Mouse (Mus musculus) stomach, embryonic 14.5 days (tissue): ENCODE measurements around the gene Gipc2. TPM values are rescaled to one million over a fixed set of nuclear protein-coding genes. Genes with fewer than 3 reads are reported as not detected.

Source experiments
- ATAC-seq: fragments of 200-750 bp; cut with Nextera tagmentation; 2 replicates; pipeline ENCODE4 v1.8.0; 2017; ENCODE audit warnings: low read depth, moderate TSS enrichment; ENCODE audit not compliant: insufficient number of reproducible peaks, insufficient read depth, low FRiP score
- H3K27ac ChIP-seq: fragments of 300-500 bp; sonication (generic); 2 replicates; pipeline ENCODE4 v1.5.1; 2014; ENCODE audit warnings: mild to moderate bottlenecking, low read length, moderate library complexity, mixed read lengths
- H3K27me3 ChIP-seq: fragments of 300-500 bp; sonication (generic); 2 replicates; pipeline ENCODE4 v1.6.1; 2014; ENCODE audit warnings: low read length, control low read depth, mixed read lengths; ENCODE audit not compliant: control insufficient read depth, insufficient read depth
- H3K36me3 ChIP-seq: fragments of 300-500 bp; sonication (generic); 2 replicates; pipeline ENCODE4 v1.6.1; 2014; ENCODE audit warnings: mild to moderate bottlenecking, control low read depth, low read length, moderate library complexity, mixed read lengths; ENCODE audit not compliant: control insufficient read depth, insufficient read depth
- H3K4me1 ChIP-seq: fragments of 300-500 bp; sonication (generic); 2 replicates; pipeline ENCODE4 v1.6.1; 2014; ENCODE audit warnings: low read length, control low read depth, mixed read lengths; ENCODE audit not compliant: control insufficient read depth, insufficient read depth
- H3K4me2 ChIP-seq: fragments of 300-500 bp; sonication (generic); replicated peaks from 2 replicates; pipeline ENCODE4 v1.6.1; 2014; ENCODE audit warnings: low read depth, low read length, control low read depth
- H3K4me3 ChIP-seq: fragments of 300-500 bp; sonication (generic); 2 replicates; pipeline ENCODE4 v1.5.1; 2014; ENCODE audit warnings: low read depth, low read length, control low read depth
- H3K9ac ChIP-seq: fragments of 300-500 bp; sonication (generic); replicated peaks from 2 replicates; pipeline ENCODE4 v1.6.1; 2014; ENCODE audit warnings: low read depth, mild to moderate bottlenecking, control low read depth, low read length, moderate library complexity, mixed read lengths
- H3K9me3 ChIP-seq: fragments of 300-500 bp; sonication (generic); 2 replicates; pipeline ENCODE4 v1.6.1; 2016; ENCODE audit warnings: low read depth, low read length, control low read depth; ENCODE audit not compliant: control insufficient read depth
- WGBS: fragments of 180-500 bp; shearing (Covaris S2); extraction: QIAGEN DNeasy Blood & Tissue Kit; methylation state at CpG from one replicate; pipeline ENCODE4 v1.1.7; 2014; 5-methylcytosine and 5-hydroxymethylcytosine counted together
- polyA plus RNA-seq: library from polyadenylated mRNA; unstranded; fragments of >200 nt; fragmentation: Nextera tagmentation; extraction: Ambion mirVana; gene quantifications from 2 replicates; pipeline ENCODE4 v1.2.1, GENCODE M21; 2014

Gipc2 gene
- 43.8 and 51.8 TPM in 2 replicates for polyA plus RNA-seq

- Histone ChIP-seq H3K4me3 (peak within 1 kb of the TSS; percentile 47), H3K9ac (peak within 1 kb of the TSS; percentile 28; the same call in 1 of the 2 replicates), H3K4me1 (0 out of 2 replicates have a peak, but pooled peaks cover 7% of the 10 kb centered on the region), H3K27ac (peak within 1 kb of the TSS; percentile 29; the same call in 1 of the 2 replicates), H3K4me2 (peak within 1 kb of the TSS; percentile 97), H3K36me3 (no peaks in the 10 kb centered on the region), H3K9me3 (no peaks in the 10 kb centered on the region), H3K27me3 (no peaks in the 10 kb centered on the region)
- 19% methylated on average over 10 of the region's 10 CpGs for WGBS
- ATAC-seq, result peak; percentile 21; the same call in 1 of the 2 replicates
These were observed at the start of gene Gipc2 for GRCm38 (mm10) chr3:152166099-152166423. Gene Gipc2 (minus strand): TSS chr3:152166230.

- WGBS, result 44% methylated on average over 3 of the region's 3 CpGs
- Histone ChIP-seq H3K9ac (no peak overlapping the region; the same call in 1 of the 2 replicates), H3K9me3 (no peaks in the 10 kb centered on the region), H3K4me2 (peak overlapping the region; percentile 92), H3K27ac (no peak overlapping the region), H3K4me3 (no peak overlapping the region), H3K4me1 (peaks cover 14% of the 10 kb centered on the region), H3K36me3 (peaks cover 25% of the 10 kb centered on the region), H3K27me3 (no peaks in the 10 kb centered on the region)
- ATAC-seq, result no peak
These were observed 47.4 kb upstream of the Gipc2 start for GRCm38 (mm10) chr3:152213416-152213815.

GRCm38 (mm10) chr3:152211731-152212279, 45.8 kb upstream of the Gipc2 start:
- peak overlapping the region; percentile 99 for H3K9ac ChIP-seq
- H3K4me1 ChIP-seq, result peaks cover 14% of the 10 kb centered on the region
- WGBS, result 4% methylated on average over 7 of the region's 7 CpGs
- no peak for ATAC-seq
- no peaks in the 10 kb centered on the region for H3K9me3 ChIP-seq
- H3K4me3 ChIP-seq, result peak overlapping the region; percentile 88
- H3K36me3 ChIP-seq, result peaks cover 9% of the 10 kb centered on the region
- H3K27me3 ChIP-seq, result no peaks in the 10 kb centered on the region
- peak overlapping the region; percentile 92 for H3K4me2 ChIP-seq
- no peak overlapping the region for H3K27ac ChIP-seq

GRCm38 (mm10) chr3:152210728-152211391, 44.8 kb upstream of the Gipc2 start:
- H3K4me3 ChIP-seq, result peak overlapping the region; percentile 88
- H3K4me2 ChIP-seq, result peak overlapping the region; percentile 92
- ATAC-seq, result peak; percentile 50
- peak overlapping the region; percentile 100 for H3K27ac ChIP-seq
- WGBS, result 0% methylated on average over 40 of the region's 68 CpGs
- H3K36me3 ChIP-seq, result 0 out of 2 replicates have a peak, but pooled peaks cover 3% of the 10 kb centered on the region
- H3K9me3 ChIP-seq, result no peaks in the 10 kb centered on the region
- H3K4me1 ChIP-seq, result peaks cover 14% of the 10 kb centered on the region
- peak overlapping the region; percentile 99 for H3K9ac ChIP-seq
- no peaks in the 10 kb centered on the region for H3K27me3 ChIP-seq

- WGBS, result under 1% methylated on average over 84 of the region's 85 CpGs
- Histone ChIP-seq H3K4me1 (peaks cover 14% of the 10 kb centered on the region), H3K27ac (peak within 1 kb of the TSS; percentile 100), H3K9ac (peak within 1 kb of the TSS; percentile 99), H3K27me3 (no peaks in the 10 kb centered on the region), H3K4me3 (peak within 1 kb of the TSS; percentile 88), H3K4me2 (peak within 1 kb of the TSS; percentile 92), H3K9me3 (no peaks in the 10 kb centered on the region), H3K36me3 (0 out of 2 replicates have a peak, but pooled peaks cover 1% of the 10 kb centered on the region)
- peak; percentile 96 for ATAC-seq
These were observed 44.1 kb upstream of the Gipc2 start, which contains the start of the genes Dnajb4 and Fubp1 for GRCm38 (mm10) chr3:152209967-152210634. Gene Dnajb4 (minus strand): TSS chr3:152210302. Gene Fubp1 (plus strand): TSS chr3:152210422.

GRCm38 (mm10) chr3:152209177-152209966, 43.3 kb upstream of the Gipc2 start:
- ATAC-seq, result peak; percentile 3
- Histone ChIP-seq H3K27me3 (no peaks in the 10 kb centered on the region), H3K4me2 (peak overlapping the region; percentile 67), H3K9me3 (no peaks in the 10 kb centered on the region), H3K27ac (peak overlapping the region; percentile 100), H3K4me3 (peak overlapping the region; percentile 88), H3K36me3 (no peaks in the 10 kb centered on the region), H3K9ac (peak overlapping the region; percentile 99), H3K4me1 (peaks cover 14% of the 10 kb centered on the region)
- 3% methylated on average over 25 of the region's 25 CpGs for WGBS

GRCm38 (mm10) chr3:152208096-152208885, 42.3 kb upstream of the Gipc2 start:
- no peaks in the 10 kb centered on the region for H3K36me3 ChIP-seq
- no peaks in the 10 kb centered on the region for H3K9me3 ChIP-seq
- no peaks in the 10 kb centered on the region for H3K27me3 ChIP-seq
- peak overlapping the region; percentile 67 for H3K4me2 ChIP-seq
- ATAC-seq, result no peak
- H3K4me1 ChIP-seq, result peaks cover 11% of the 10 kb centered on the region
- no peak overlapping the region for H3K4me3 ChIP-seq
- no peak overlapping the region for H3K9ac ChIP-seq
- WGBS, result 82% methylated on average over 7 of the region's 7 CpGs
- no peak overlapping the region for H3K27ac ChIP-seq
